Mouse (Mus musculus) spleen, postnatal 4 days (tissue): Measurements from ENCODE around the gene Slc6a21.
A peak's percentile ranks its signal among the peaks of the same experiment; 100 is the strongest.

Source experiments
- DNase-seq, 2 experiments: peaks; one replicate each; pipeline ENCODE4 v3.0.0; 2022; ENCODE audit warnings: low spot score in 2 of 2

Slc6a21 gene

GRCm38 (mm10) chr7:45315182-45315701 is 37.9 kb downstream of the Slc6a21 start:
- DNase-seq = no peak

DNA sequence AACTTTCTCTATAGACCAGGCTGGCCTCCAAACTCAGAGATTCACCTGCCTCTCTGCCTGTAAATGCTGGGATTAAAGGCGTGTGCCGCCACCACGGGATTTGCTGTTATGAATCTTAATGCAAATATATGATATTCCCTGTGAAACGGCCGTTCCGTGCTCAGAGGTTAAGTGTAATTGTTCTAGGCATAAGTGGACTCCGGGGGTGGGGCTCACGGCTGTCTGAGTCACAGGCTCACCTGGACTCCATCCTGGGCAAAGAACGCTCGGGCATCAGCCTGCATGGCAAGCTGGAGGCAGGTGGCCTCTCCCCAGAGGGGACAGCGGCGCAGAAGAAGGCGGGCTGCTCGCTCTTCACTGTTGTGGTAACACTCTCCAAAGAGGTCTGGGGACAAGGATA is 39.2 kb downstream of the Slc6a21 start:
- no peak for DNase-seq

DNA sequence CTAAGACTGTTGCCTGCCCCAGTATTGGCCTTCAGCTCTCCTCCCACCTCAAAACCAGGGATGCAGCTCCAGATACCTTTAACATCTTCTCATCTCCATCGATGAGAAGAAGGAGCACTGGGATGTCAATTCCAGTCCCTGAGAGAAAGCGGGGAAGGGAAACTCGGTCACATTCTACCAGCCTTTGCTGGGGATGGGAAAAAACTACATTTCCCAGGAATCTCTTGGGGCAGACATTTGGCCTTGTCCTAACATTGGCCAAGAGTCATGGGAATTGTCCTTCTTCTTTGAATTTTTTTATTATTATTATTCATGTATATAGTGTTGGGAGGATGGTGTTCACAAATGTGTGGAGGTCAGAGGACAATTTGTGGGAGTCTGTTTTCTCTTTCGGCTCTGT is 44.9 kb downstream of the Slc6a21 start:
- DNase-seq = no peak

DNA sequence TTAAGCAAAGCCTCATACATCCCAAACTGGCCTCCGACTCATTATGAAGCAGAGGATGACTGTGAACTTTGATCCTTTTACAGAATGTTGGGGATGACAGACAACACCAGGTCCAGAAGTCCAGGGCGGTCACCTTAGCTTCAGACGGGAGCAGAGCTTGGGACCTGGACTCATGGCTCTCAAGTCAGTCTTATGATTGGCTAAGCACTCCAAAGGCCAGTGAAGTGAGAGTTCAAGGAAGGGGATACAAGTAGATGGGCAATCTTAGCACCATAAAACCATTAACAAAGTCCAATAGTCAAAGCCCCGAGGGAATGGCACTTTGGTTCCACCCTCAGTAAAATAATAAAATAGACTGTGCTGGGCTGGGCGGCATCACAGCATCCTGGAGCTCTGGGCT is 45.8 kb downstream of the Slc6a21 start:
- no peak for DNase-seq

- DNase-seq = no peak
These were observed 48.5 kb downstream of the Slc6a21 start for GRCm38 (mm10) chr7:45325800-45326199.

- no peak for DNase-seq
These were observed 51.6 kb downstream of the Slc6a21 start for GRCm38 (mm10) chr7:45328841-45329475.

DNA sequence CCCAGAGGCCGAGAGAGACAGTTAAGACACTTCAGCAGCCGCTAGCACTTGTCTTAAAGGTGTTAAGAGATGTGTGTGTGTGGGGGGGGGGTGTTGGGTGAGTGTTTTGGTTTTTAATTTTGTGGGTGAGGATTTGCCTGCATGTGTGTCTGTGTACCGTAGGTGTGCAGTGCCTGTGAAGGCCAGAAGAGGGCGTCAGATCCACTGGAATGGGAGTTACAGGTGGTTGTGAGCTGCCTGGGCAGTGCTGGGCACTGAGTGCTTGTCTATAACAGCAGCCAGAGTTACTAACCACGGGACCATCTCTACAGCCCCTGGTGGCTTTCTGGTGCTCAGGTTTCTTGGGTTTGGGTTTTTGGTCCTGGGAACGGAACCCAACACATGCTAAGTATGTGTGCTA is 54.2 kb downstream of the Slc6a21 start:
- no peak for DNase-seq

DNA sequence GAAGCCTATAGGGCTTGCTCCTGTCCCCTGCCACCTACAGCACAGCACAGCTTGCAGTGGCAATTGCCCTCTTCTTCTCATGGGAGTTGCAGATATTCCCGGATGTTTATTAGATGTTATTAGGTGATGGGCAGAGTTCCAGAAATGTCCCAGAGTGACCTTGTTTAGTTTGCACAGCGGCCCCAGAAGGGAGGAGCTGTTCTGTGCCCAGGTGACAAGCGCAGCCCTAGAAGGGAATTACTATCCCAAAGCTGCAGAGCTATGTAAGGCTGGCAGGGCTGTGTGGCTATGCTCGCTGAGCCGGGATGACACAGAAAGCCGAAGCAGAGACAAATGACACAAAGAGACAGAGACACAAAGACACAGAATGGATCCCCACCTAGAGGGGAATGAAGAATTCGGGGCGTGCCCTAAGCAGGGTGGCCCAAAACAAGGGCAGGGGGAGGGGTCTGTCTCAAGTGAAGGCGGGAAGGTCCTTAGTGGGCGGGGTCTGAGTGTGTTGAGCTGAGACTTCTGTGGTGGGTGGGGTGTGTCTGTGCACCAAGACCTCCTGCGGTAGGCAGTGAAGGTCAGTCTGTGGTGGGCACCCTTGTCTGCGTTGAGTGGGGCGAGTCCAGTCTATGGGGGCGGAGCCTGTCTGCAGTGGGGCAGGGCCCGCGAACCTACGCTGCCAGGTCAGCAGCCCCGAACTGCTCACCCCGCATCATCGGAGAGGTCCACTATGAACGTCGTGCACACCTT is 55.5 kb downstream of the Slc6a21 start:
- DNase-seq = peak in 1 of 2 experiments; percentile 67

DNA sequence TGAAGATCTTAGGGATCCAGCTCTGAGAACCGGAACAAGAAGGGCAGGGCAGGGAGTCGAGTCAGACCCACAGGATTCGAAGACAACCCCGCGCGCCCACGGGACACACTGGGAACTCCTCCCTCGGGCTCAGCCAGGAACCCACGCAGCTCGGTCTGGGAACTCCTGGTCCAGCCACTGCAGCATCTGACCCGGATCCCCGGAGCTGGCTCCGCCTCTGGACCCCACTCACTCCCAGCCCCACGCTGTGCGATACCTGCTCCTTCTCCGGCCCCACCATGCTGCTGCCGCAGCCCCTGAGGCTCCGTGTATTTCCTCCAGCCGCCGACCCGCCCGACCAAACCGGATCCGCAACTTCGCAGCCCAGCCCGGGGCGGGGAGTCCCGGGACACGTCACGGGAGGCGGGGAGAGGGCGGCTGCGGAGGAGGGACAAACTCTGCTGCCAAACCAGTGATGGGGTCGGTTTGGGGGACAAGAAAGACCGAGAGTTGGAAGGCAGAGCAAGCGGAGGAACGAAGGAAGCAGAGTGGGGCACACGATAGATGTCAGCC is 56.2 kb downstream of the Slc6a21 start, which contains the start of gene Trpm4:
Gene Trpm4 (minus strand): TSS at position 350 of the 552 bp plus-strand sequence.
- peak; percentile 68 to 86 for DNase-seq

DNA sequence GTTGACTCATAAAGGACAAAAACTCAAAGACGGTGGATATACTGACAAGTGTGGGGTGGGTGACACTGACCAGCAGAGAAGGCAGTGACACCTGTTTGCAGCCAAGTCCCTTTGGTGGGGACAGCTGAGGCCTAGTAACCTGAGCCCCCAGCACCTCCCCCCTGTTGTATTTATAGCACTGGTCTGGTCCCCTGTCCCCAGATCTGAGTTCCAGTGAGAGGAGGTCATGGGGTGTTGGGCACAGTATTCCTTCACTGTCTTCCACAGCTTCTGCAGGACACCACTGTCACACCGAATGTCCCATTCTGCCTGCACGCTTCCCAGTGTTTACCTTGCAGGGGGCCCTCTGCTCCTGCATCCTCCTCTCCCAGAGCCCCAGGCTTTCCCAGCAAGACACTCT is 57.3 kb downstream of the Slc6a21 start:
- DNase-seq = no peak

- DNase-seq = no peak
These were observed 57.7 kb downstream of the Slc6a21 start, which contains the start of gene Hrc for GRCm38 (mm10) chr7:45335056-45335455. Gene Hrc (plus strand): TSS chr7:45335290.

DNA sequence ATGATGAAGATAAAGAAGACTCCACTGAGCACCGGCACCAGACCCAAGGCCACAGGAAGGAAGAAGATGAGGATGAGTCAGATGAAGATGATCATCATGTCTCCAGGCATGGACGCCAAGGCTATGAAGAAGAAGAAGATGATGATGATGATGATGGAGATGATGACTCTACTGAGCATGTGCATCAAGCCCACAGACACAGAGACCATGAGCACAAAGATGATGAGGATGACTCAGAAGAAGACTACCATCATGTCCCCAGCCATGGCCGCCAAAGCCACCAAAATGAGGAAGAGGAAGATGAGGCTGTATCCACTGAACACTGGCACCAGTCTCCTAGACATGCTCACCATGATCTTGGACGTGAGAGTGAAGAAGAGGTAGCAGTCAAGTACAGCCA is 59.0 kb downstream of the Slc6a21 start:
- DNase-seq = no peak

GRCm38 (mm10) chr7:45337469-45337868 is 60.2 kb downstream of the Slc6a21 start:
- no peak for DNase-seq

- no peak for DNase-seq
These were observed 61.0 kb downstream of the Slc6a21 start for GRCm38 (mm10) chr7:45338161-45338911.
